Mouse (Mus musculus) MEL (cell line): ENCODE data around the gene Esam. TPM values are rescaled to one million over a fixed set of nuclear protein-coding genes. Genes with fewer than 3 reads are reported as not detected.

Experiments used
- DNase-seq: peaks from one replicate; pipeline ENCODE4 v3.0.0; 2011; ENCODE audit warnings: low read depth, low spot score
- H3K27ac ChIP-seq: 2 replicates; pipeline ENCODE4 v1.5.1; 2012; ENCODE audit warnings: low read depth, mild to moderate bottlenecking, control low read depth, low read length, moderate library complexity; ENCODE audit not compliant: control insufficient read depth
- H3K27me3 ChIP-seq, 2 experiments: fragments of 150-350 bp in 1 of 2; sonication (generic) in 1 of 2; 2 replicates each; pipeline ENCODE4 v1.6.1; 2012; ENCODE audit warnings: low read length in 2 of 2, mild to moderate bottlenecking in 2 of 2, improper control_type of control experiment in 1 of 2, moderate library complexity in 1 of 2; ENCODE audit not compliant: insufficient read depth in 2 of 2, control insufficient read depth in 1 of 2
- H3K36me3 ChIP-seq, 2 experiments: 2 replicates each; pipeline ENCODE4 v1.6.1; 2012 to 2014; ENCODE audit warnings: low read length in 2 of 2, improper control_type of control experiment in 1 of 2, inconsistent platforms in 1 of 2, mild to moderate bottlenecking in 1 of 2; ENCODE audit not compliant: insufficient read depth in 2 of 2, control insufficient read depth in 1 of 2
- H3K4me1 ChIP-seq, 2 experiments: fragments of 150-350 bp in 1 of 2; sonication (generic) in 1 of 2; 2 replicates each; pipeline ENCODE4 v1.6.1; 2012; ENCODE audit warnings: low read length in 2 of 2, improper control_type of control experiment in 1 of 2, mild to moderate bottlenecking in 1 of 2; ENCODE audit not compliant: insufficient read depth in 2 of 2, control insufficient read depth in 1 of 2
- H3K4me3 ChIP-seq, 2 experiments: fragments of 150-350 bp in 1 of 2; sonication (generic) in 1 of 2; 2 replicates each; pipeline ENCODE4 v1.5.1; 2012; ENCODE audit warnings: low read depth in 2 of 2, low read length in 2 of 2, mild to moderate bottlenecking in 2 of 2, moderate library complexity in 2 of 2, control low read depth in 1 of 2, improper control_type of control experiment in 1 of 2; ENCODE audit not compliant: control insufficient read depth in 1 of 2, insufficient read depth in 1 of 2
- H3K79me2 ChIP-seq: 2 replicates; pipeline ENCODE4 v1.6.1; 2012; ENCODE audit warnings: mild to moderate bottlenecking, low read length, moderate library complexity; ENCODE audit not compliant: control insufficient read depth, poor library complexity, insufficient read depth
- H3K9ac ChIP-seq: 2 replicates; pipeline ENCODE4 v1.6.1; 2012; ENCODE audit warnings: low read depth, mild to moderate bottlenecking, control low read depth, low read length, moderate library complexity; ENCODE audit not compliant: control insufficient read depth, poor library complexity, severe bottlenecking
- H3K9me3 ChIP-seq: fragments of 150-350 bp; sonication (generic); replicated peaks from 2 replicates; pipeline ENCODE4 v1.6.1; 2012; ENCODE audit warnings: mild to moderate bottlenecking, low read length, improper control_type of control experiment, moderate library complexity; ENCODE audit not compliant: insufficient read depth
- BHLHE40 ChIP-seq: IDR thresholded peaks from 2 replicates; pipeline ENCODE4 v1.6.1; 2012; ENCODE audit warnings: low read depth, mild to moderate bottlenecking, inconsistent platforms, low read length, improper control_type of control experiment, borderline replicate concordance
- CHD1 ChIP-seq: IDR thresholded peaks from 2 replicates; pipeline ENCODE4 v1.6.1; 2012; ENCODE audit warnings: low read depth, mild to moderate bottlenecking, inconsistent platforms, low read length, improper control_type of control experiment
- CHD2 ChIP-seq: IDR thresholded peaks from 2 replicates; pipeline ENCODE4 v1.6.1; 2011; ENCODE audit warnings: low read length, improper control_type of control experiment
- CTCF ChIP-seq, 3 experiments: IDR thresholded peaks in 2 of 3; conservative IDR thresholded peaks in 1 of 3; 2 replicates each; pipeline ENCODE4 v1.5.1; 2011 to 2012; ENCODE audit warnings: low read length in 3 of 3, low read depth in 2 of 3, mild to moderate bottlenecking in 2 of 3, improper control_type of control experiment in 1 of 3, inconsistent platforms in 1 of 3, mixed read lengths in 1 of 3, moderate library complexity in 1 of 3; ENCODE audit not compliant: control insufficient read depth in 1 of 3, insufficient read depth in 1 of 3, poor library complexity in 1 of 3, severe bottlenecking in 1 of 3
- ELF1 ChIP-seq: IDR thresholded peaks from 2 replicates; pipeline ENCODE4 v1.6.1; 2014; ENCODE audit warnings: low read depth, mild to moderate bottlenecking, inconsistent platforms, low read length, improper control_type of control experiment, moderate library complexity
- ETS1 ChIP-seq: IDR thresholded peaks from 2 replicates; pipeline ENCODE4 v1.6.1; 2012; ENCODE audit warnings: low read depth, mild to moderate bottlenecking, inconsistent platforms, low read length, improper control_type of control experiment, moderate library complexity
- GATA1 ChIP-seq: IDR thresholded peaks from 2 replicates; pipeline ENCODE4 v1.6.1; 2011; ENCODE audit warnings: low read depth, low read length, improper control_type of control experiment
- HCFC1 ChIP-seq: IDR thresholded peaks from 2 replicates; pipeline ENCODE4 v1.6.1; 2012; ENCODE audit warnings: low read depth, mild to moderate bottlenecking, inconsistent platforms, low read length, improper control_type of control experiment, moderate library complexity
- JUND ChIP-seq: IDR thresholded peaks from 2 replicates; pipeline ENCODE4 v1.6.1; 2011; ENCODE audit warnings: low read depth, mild to moderate bottlenecking, improper control_type of control experiment, low read length
- MAX ChIP-seq: IDR thresholded peaks from 2 replicates; pipeline ENCODE4 v1.6.1; 2011; ENCODE audit warnings: low read length, improper control_type of control experiment
- MAZ ChIP-seq: IDR thresholded peaks from 2 replicates; pipeline ENCODE4 v1.6.1; 2012; ENCODE audit warnings: low read depth, mild to moderate bottlenecking, inconsistent platforms, low read length, improper control_type of control experiment
- MEF2A ChIP-seq: IDR thresholded peaks from 2 replicates; pipeline ENCODE4 v1.6.1; 2014; ENCODE audit warnings: low read depth, mild to moderate bottlenecking, inconsistent platforms, low read length, improper control_type of control experiment; ENCODE audit not compliant: poor library complexity, insufficient replicate concordance, severe bottlenecking; ENCODE audit errors: extremely low read depth
- MYB ChIP-seq: IDR thresholded peaks from 2 replicates; pipeline ENCODE4 v1.6.1; 2011; ENCODE audit warnings: mild to moderate bottlenecking, low read depth, low read length, improper control_type of control experiment
- MYC ChIP-seq: IDR thresholded peaks from 2 replicates; pipeline ENCODE4 v1.6.1; 2011; ENCODE audit warnings: low read depth, mild to moderate bottlenecking, low read length, improper control_type of control experiment, moderate library complexity
- NELFE ChIP-seq: IDR thresholded peaks from 2 replicates; pipeline ENCODE4 v1.6.1; 2011; ENCODE audit warnings: low read depth, low read length, improper control_type of control experiment
- POLR2AphosphoS5 ChIP-seq: IDR thresholded peaks from 2 replicates; pipeline ENCODE4 v1.6.1; 2012; ENCODE audit warnings: low read depth, borderline replicate concordance, mild to moderate bottlenecking, inconsistent platforms, low read length, moderate library complexity, mixed read lengths
- RAD21 ChIP-seq: IDR thresholded peaks from 2 replicates; pipeline ENCODE4 v1.6.1; 2011; ENCODE audit warnings: mild to moderate bottlenecking, low read depth, low read length, improper control_type of control experiment
- SIN3A ChIP-seq: IDR thresholded peaks from 2 replicates; pipeline ENCODE4 v1.6.1; 2012; ENCODE audit warnings: low read length, improper control_type of control experiment, inconsistent platforms
- SMC3 ChIP-seq: IDR thresholded peaks from 2 replicates; pipeline ENCODE4 v1.6.1; 2011; ENCODE audit warnings: low read depth, low read length, improper control_type of control experiment
- USF1 ChIP-seq: IDR thresholded peaks from 2 replicates; pipeline ENCODE4 v1.6.1; 2014; ENCODE audit warnings: low read depth, mild to moderate bottlenecking, inconsistent platforms, low read length, improper control_type of control experiment, moderate library complexity
- USF2 ChIP-seq, 2 experiments: IDR thresholded peaks; 2 replicates each; pipeline ENCODE4 v1.6.1; 2011 to 2012; ENCODE audit warnings: improper control_type of control experiment in 2 of 2, low read length in 2 of 2, borderline replicate concordance in 1 of 2, inconsistent platforms in 1 of 2, low read depth in 1 of 2, mild to moderate bottlenecking in 1 of 2; ENCODE audit not compliant: insufficient read depth in 1 of 2
- ZC3H11A ChIP-seq: IDR thresholded peaks from 2 replicates; pipeline ENCODE4 v1.6.1; 2012; ENCODE audit warnings: low read depth, mild to moderate bottlenecking, inconsistent platforms, low read length, improper control_type of control experiment
- ZKSCAN1 ChIP-seq: IDR thresholded peaks from 2 replicates; pipeline ENCODE4 v1.6.1; 2012; ENCODE audit warnings: low read depth, mild to moderate bottlenecking, inconsistent platforms, low read length, improper control_type of control experiment, moderate library complexity
- ZNF384 ChIP-seq: IDR thresholded peaks from 2 replicates; pipeline ENCODE4 v1.6.1; 2012; ENCODE audit warnings: low read depth, mild to moderate bottlenecking, inconsistent platforms, low read length, improper control_type of control experiment
- polyA plus RNA-seq, 2 experiments: library from polyadenylated mRNA; stranded (reverse) in 1 of 2; unstranded in 1 of 2; fragments of >175 nt in 1 of 2; fragments of >200 nt in 1 of 2; gene quantifications; 2 replicates each; pipeline versions ENCODE4 v1.2.1 to v1.2.4; 2012; ENCODE audit warnings: low replicate concordance in 2 of 2, low read depth in 1 of 2; ENCODE audit not compliant: insufficient read length in 2 of 2, insufficient read depth in 1 of 2, missing spikeins in 1 of 2
- total RNA-seq: library from RNA; depleted of rRNA; stranded (reverse); fragments of 300-350 nt; gene quantifications from 2 replicates; pipeline ENCODE4 v1.2.3, GENCODE M21; 2012

Gene Esam
- total and polyA plus RNA-seq, 3 experiments = 0.23 to 0.89 TPM; not detected in 1

DNA sequence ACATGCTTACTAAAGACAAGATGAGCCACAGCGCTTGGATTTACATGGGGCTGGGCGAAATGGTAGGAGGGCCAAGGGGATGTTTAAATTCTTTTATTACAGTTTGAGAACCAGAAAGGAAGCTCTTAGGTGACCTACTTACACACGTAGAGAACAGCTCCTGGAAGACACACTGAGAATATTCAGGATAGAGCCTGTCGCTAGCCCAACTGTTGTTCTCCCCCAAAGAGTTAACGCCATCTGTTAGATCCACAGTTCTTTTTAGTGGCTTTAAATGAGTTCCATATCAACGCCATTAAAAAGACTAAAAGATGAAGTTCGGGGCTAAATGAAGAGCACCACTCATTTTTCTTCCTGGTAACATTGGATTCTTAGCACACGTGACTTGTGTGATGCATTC lies 8.9 kb upstream of the Esam start:
- Histone ChIP-seq H3K27me3 (no peaks in the 10 kb centered on the region), H3K4me1 (peaks cover 13 to 24% of the 10 kb centered on the region in 2 experiments), H3K36me3 (peaks cover 0 to 37% of the 10 kb centered on the region in 2 experiments), H3K79me2 (no peaks in the 10 kb centered on the region), H3K4me3 (no peak overlapping the region), H3K27ac (no peak overlapping the region), H3K9me3 (no peaks in the 10 kb centered on the region), H3K9ac (no peak overlapping the region)
- no peak for TF ChIP-seq POLR2AphosphoS5
- no peak for DNase-seq

DNA sequence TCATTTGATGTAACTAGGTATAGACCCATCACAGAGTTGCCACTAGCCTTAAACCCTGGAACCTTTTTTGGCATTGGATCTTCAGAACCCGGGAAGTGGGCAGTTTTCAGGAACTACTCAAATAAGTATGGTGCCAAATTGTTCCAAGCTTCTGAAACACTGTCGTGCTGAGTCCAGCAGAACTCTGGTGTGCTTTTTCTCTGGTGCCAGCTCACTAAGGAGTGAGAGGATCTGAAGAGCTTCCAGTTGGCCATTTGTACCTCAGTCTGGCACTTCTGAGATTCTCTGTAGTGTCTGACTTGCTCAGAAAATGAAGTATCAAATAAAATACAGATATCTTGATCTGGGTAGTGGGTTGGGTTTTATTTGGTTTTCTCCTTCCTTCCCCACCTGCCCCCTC lies 7.9 kb upstream of the Esam start:
- Histone ChIP-seq H3K27ac (no peak overlapping the region), H3K4me3 (no peak overlapping the region), H3K36me3 (peaks cover 0 to 30% of the 10 kb centered on the region in 2 experiments), H3K79me2 (no peaks in the 10 kb centered on the region), H3K9ac (no peak overlapping the region), H3K4me1 (peaks cover 11 to 20% of the 10 kb centered on the region in 2 experiments), H3K9me3 (no peaks in the 10 kb centered on the region)
- no peak for DNase-seq
- TF ChIP-seq RAD21 = no peak
- TF ChIP-seq SMC3 = no peak
- TF ChIP-seq BHLHE40 = no peak
- TF ChIP-seq NELFE = no peak
- no peak for TF ChIP-seq MYC
- TF ChIP-seq CTCF (IDR thresholded peaks at IDR 0.05 in 2 of 3, conservative IDR thresholded peaks at IDR 0.05 in 1 of 3; ENCODE audit: control insufficient read depth in 1 of 3, insufficient read depth in 1 of 3, low read depth in 2 of 3, low read length in 3 of 3, poor library complexity in 1 of 3, severe bottlenecking in 1 of 3) = no peak
- no peak for TF ChIP-seq ELF1
- no peak for TF ChIP-seq ETS1
- no peak for TF ChIP-seq MYB
- TF ChIP-seq ZC3H11A = no peak
- TF ChIP-seq POLR2AphosphoS5 = no peak
- TF ChIP-seq USF2 (IDR thresholded peaks at IDR 0.05; ENCODE audit: borderline replicate concordance in 1 of 2, insufficient read depth in 1 of 2, low read depth in 1 of 2, low read length in 2 of 2) = no peak
- TF ChIP-seq, all 39 proteins: peak for 0
- H3K27me3 ChIP-seq = no peaks in the 10 kb centered on the region

DNA sequence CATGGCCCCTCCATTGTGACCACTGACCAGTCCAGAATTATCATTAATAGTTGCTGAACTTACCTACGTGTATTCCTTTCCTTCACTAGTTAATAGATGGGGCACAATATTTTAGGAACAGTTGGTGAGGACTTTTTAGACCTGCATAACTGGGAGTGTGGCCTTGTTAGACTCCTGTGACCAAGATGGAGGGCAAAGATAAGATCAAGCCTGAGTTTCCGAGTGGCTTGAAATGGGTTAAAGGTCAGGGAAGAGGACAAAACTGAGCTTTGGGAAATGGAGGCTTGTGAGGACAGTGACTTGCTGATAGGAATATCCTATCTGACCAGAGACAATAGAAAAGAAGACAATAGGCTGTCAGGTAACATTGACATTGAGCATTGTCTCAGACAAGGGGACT lies 2.4 kb upstream of the Esam start:
- TF ChIP-seq MAX = no peak
- no peak for TF ChIP-seq SMC3
- no peak for TF ChIP-seq ZKSCAN1
- no peak for TF ChIP-seq USF1
- no peak for TF ChIP-seq MEF2A
- TF ChIP-seq SIN3A = no peak
- no peak for TF ChIP-seq ZNF384
- no peak for TF ChIP-seq CTCF (IDR thresholded peaks at IDR 0.05 in 2 of 3, conservative IDR thresholded peaks at IDR 0.05 in 1 of 3; ENCODE audit: control insufficient read depth in 1 of 3, insufficient read depth in 1 of 3, low read depth in 2 of 3, low read length in 3 of 3, poor library complexity in 1 of 3, severe bottlenecking in 1 of 3)
- TF ChIP-seq CHD1 = no peak
- TF ChIP-seq MAZ = no peak
- no peak for TF ChIP-seq CHD2
- TF ChIP-seq NELFE = no peak
- TF ChIP-seq GATA1 = no peak
- TF ChIP-seq HCFC1 = no peak
- TF ChIP-seq JUND = no peak
- DNase-seq = no peak
- no peak overlapping the region for H3K4me3 ChIP-seq
- H3K9ac ChIP-seq = no peak overlapping the region
- no peaks in the 10 kb centered on the region for H3K9me3 ChIP-seq
- H3K79me2 ChIP-seq = no peaks in the 10 kb centered on the region
- no peaks in the 10 kb centered on the region for H3K27me3 ChIP-seq
- H3K36me3 ChIP-seq = no peaks in the 10 kb centered on the region; a peak in 3 of 4 replicates
- no peak overlapping the region for H3K27ac ChIP-seq
- H3K4me1 ChIP-seq = peaks cover 0 to 10% of the 10 kb centered on the region in 2 experiments; a peak in 2 of 4 replicates
